Mouse (Mus musculus): Measurements from ENCODE around the gene Sgms1.

The Sgms1 gene

GRCm38 (mm10) chr19:32348955-32349654 lies 40.4 kb downstream of the Sgms1 start:
- peak; percentile 63 for DNase-seq

- no peak for DNase-seq
These were observed 42.0 kb downstream of the Sgms1 start for GRCm38 (mm10) chr19:32347491-32347890.

GRCm38 (mm10) chr19:32346624-32347341 lies 42.7 kb downstream of the Sgms1 start:
- no peak for DNase-seq

- DNase-seq, result peak; percentile 82
These were observed 43.3 kb downstream of the Sgms1 start for GRCm38 (mm10) chr19:32346176-32346575.

GRCm38 (mm10) chr19:32345181-32345745 lies 44.3 kb downstream of the Sgms1 start:
- DNase-seq, result no peak

- peak; percentile 53 for DNase-seq
These were observed 44.8 kb downstream of the Sgms1 start for GRCm38 (mm10) chr19:32344738-32345121.

GRCm38 (mm10) chr19:32343937-32344737 lies 45.4 kb downstream of the Sgms1 start:
- no peak for DNase-seq

- DNase-seq, result no peak
These were observed 47.1 kb downstream of the Sgms1 start for GRCm38 (mm10) chr19:32342436-32342835.

GRCm38 (mm10) chr19:32341091-32341490 lies 48.4 kb downstream of the Sgms1 start:
- no peak for DNase-seq

- DNase-seq, result no peak
These were observed 49.3 kb downstream of the Sgms1 start for GRCm38 (mm10) chr19:32340168-32340567.

- no peak for DNase-seq
These were observed 51.8 kb downstream of the Sgms1 start for GRCm38 (mm10) chr19:32337708-32338107.

GRCm38 (mm10) chr19:32334751-32335150 lies 54.8 kb downstream of the Sgms1 start:
- DNase-seq, result no peak

GRCm38 (mm10) chr19:32333544-32333943 lies 56.0 kb downstream of the Sgms1 start:
- DNase-seq, result no peak

GRCm38 (mm10) chr19:32332779-32333460 lies 56.6 kb downstream of the Sgms1 start:
- DNase-seq, result no peak

- DNase-seq, result no peak
These were observed 59.3 kb downstream of the Sgms1 start for GRCm38 (mm10) chr19:32330231-32330630.

GRCm38 (mm10) chr19:32329511-32329910 lies 60.0 kb downstream of the Sgms1 start:
- DNase-seq, result no peak

- peak; percentile 43 for DNase-seq
These were observed 61.3 kb downstream of the Sgms1 start for GRCm38 (mm10) chr19:32328089-32328828.

GRCm38 (mm10) chr19:32326621-32327021 lies 62.9 kb downstream of the Sgms1 start:
- no peak for DNase-seq

- no peak for DNase-seq
These were observed 63.4 kb downstream of the Sgms1 start for GRCm38 (mm10) chr19:32326156-32326555.

- DNase-seq, result peak; percentile 79
These were observed 64.3 kb downstream of the Sgms1 start for GRCm38 (mm10) chr19:32325100-32325768.

- DNase-seq, result no peak
These were observed 65.0 kb downstream of the Sgms1 start for GRCm38 (mm10) chr19:32324550-32324949.

All from kidney, postnatal 14 days (tissue).